Mouse (Mus musculus) embryo, embryonic 10.5 days (tissue): ENCODE data around the gene Bex4.
A peak's percentile ranks its signal among the peaks of the same experiment; 100 is the strongest.
"Not testable (repeated sequence)": the region's sequence is repeated elsewhere in the genome, so short reads cannot be mapped to it uniquely, and the experiment has no call there.

Source experiments
- DNase-seq: peaks from one replicate; pipeline ENCODE4 v3.0.0-alpha.2; 2015; ENCODE audit warnings: low spot score

The Bex4 gene

DNA sequence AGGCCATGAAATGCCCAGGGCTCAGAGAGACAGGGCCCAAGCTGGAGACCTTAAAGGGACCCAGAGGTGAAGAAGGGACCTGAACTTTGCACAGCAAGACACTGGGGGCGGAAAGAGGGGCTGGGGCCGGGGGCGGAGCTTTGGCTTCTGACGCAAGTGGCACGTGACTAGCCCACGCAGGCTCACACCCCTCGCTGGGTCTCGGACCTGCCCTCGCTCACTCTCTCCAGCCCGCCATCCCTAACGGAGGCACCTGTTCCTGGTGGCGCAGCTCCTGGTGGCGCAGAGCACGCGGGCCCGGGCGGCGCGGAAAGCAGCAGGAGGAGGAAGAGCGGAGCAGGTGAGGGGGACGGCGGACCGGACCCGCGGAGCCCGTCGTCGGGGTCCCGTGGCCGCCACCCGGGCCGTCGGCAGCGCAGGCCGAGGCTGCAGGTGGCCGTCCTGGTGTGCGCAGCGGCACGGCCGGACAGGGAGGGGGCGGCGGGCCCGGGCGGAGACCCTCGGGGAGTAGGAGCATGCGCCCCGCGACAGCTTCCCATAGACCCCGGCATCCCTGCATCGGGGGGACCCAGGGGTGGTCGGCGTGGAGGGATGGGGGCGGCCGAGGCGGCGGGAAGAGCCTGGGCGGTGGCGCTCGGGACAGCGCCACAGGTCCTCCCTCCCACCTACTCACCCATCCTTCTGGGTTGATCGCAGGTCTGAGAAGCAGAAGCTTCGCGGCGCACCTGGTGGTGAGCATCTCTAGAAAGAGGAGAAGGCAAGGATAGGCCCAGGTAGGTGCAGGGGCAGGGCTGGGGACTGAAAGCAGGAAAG, at the start of gene Bex4:
TSS of gene Bex4 (plus strand) at position 170 of the 813 bp plus-strand sequence.
- DNase-seq, result not testable (repeated sequence)

DNA sequence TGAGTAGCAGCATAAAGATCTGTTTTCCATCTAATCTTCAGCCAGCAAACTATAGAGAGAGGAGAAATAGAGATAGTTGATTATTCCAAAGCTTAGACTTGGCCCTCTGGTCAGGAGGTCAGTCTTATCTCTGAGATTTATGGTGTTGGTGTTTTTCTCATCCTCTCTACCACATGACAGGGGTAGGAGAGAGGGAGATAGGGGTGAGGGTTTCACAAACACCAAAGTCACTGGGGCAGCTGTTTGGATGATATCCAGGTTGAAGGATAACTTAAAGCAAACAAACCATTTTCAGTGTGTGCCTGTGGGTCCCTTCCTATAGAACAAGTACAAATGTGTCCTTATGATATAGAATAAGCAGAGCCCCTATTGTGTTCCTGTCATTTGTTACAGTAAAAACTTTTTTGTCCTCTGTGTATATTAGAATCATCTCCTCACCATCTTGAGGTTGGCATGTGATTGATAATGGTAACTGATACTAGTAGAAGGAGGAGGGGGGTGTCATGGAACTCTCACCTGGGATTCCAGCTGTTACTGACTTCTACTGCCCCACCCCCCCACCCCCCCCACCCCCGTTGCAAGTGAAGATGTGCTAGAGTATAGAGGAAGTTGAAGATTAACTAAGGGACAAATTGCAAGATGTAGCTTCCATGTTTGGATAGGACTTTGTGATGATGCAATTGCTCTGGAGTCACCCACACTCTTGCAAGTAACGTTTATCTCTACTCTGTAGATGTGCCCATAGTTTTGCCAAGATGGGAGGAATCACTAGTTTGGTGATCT, 46.1 kb upstream of the Bex4 start:
- DNase-seq, result no peak

DNA sequence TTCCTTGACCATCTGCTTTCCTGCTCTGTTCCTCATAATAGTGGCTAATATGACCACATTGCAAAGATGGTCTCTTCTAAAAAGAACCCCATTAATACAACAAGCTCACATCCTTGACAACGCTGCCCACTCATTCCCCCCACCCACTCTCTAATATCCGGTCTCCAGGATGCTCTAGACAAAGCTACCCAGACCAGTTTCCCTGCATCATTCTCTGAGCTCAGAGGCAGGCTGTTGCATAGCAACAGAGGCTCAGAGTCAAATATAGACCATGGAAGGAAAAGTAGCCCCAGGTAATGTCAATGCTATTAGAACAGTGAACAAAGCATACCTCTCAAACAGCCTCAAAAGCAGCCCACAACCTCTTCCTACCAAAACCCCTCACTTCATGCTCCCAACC, 44.4 kb upstream of the Bex4 start:
- no peak for DNase-seq

DNA sequence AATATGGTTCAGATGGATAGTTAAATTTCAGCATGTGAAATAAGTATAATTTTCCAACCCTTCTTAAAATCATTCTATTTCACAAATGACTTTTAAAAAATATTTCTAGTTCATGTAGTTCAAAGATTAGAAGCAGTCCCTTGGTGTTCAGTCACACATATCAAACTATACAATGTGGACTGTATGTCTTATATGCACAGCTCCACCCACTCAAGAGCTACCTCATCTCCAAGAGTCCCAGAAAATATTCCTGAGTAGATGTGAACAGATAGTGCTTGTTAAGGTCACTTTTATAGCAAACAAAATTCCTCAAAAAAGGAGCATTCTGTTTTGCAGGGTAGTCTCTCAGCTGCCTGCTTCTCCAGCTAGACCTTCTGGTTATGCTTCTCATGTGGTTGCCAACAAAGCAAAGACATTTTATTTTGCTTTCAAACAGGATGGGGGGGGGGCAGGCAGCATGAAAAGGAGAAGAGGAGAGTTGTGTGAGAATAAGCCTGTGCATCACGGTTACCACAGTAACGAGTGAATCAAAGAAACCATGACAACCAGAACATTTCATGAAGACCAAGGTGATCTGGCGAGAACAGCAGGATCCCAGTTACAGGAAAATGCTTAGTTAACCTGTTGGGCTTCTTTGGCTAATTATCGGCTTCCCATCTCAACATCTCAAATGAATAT, 34.6 kb upstream of the Bex4 start:
- DNase-seq, result no peak

DNA sequence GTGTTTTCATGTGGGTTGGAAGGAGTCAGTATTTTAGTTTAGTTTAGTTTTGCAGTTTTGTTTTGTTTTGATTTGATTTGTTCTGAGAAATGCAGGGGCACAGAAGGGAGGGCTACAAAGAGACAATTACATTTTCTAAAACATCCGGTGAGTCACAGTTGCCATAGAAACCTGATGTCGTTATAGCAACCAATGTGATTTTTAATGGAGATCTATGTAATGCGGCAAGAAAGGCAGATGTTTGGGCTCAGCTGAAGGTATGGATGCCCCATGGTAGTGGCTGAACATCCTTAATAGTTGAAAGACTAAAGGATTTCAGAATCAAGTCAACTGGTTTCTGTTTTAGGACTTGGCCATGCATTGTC, 34.1 kb upstream of the Bex4 start:
- no peak for DNase-seq

DNA sequence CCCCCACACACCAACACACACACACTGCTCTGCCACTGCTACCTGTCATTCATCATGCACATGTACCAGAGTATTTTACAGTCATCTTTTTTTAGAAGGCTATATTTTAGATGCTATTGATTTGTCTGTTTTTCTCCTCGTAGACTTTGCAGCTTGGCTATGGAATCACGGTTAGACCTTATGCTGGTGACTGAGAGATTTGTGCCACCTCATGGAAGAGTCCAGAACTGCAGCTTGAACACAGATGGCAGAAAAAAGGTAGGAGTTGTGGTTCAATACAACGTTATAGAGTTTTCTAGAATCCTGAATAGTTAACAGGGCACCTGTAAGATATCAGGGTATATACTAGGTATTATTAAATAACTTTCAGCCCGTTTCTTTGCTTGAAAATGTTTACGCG, 30.9 kb upstream of the Bex4 start:
- peak; percentile 69 for DNase-seq

DNA sequence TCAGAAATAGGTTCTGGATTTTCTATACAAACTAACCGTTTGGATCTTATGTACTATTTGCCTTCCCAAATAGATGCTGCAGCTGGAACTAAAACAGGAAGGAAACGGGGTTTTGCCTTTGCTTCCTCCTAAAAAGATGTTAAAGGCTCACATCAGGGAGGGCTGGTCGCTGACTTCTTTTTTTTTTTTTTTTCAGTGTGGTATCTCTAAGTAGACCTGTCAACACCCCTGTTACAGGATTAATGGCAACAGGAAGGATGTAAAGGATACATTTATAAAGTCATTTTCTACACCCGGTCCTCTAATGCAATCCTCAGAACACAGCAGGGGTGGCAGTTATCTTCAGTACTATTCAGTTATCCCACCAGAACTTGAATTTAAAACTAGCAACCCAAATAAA, 23.8 kb upstream of the Bex4 start:
- DNase-seq, result no peak

DNA sequence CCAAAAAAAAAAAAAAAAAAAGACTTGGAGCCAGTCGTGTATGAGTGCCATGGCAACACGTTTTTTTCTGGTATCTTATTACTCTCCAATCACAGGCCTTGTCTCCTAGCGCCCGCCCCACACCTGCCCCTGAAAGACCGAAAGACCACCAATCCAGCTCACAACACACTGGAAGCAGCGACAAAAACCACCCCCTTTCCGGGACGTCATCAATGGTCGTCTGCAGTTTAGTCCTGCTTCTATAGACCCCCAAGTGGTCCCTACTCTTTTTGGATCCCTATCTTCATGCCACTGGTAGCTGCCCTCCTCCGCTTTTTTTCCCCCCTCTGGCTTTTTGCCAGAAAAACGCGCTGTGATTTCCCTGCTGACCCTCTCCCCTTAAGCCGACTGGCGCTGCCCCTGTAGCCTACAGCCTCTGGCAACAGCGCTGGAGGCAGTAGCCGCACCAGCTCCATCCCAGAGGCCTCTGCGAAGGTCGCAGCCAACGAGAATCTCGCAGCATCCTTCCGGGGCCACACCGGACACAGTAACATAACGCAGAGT, 23.3 kb upstream of the Bex4 start:
- peak; percentile 90 for DNase-seq

DNA sequence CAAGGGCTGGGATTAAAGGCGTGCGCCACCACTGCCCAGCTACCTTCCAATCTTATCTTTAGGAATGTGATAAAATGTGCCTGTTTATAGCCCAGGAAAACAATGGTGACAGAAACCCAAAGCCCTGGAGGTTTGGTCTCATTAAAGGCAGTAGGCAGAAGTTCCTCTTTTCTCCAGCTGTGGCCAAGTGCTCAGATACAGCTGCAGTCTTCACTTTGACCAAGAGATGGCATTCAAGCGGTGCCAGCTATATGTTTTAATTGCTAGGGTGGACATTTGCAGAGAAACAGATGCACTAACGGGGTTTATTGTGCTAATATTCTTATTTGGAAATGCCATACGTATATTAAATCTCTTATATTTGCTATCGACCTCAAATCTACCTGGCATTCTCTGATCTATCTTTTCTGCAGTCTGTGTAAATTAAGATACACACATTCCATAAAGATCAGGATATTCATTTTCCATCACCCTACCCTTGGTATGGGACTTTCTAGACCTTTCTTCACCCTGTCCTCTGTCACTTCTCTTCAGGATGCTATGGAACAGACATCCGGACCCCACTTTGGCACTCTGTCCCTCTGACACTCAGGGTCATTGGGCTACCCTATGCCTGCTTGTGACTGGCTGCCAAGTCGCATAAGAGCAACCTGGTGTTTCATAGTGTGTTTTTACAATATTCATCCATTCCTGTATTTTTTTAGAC, 11.6 kb upstream of the Bex4 start:
- DNase-seq, result peak; percentile 27

DNA sequence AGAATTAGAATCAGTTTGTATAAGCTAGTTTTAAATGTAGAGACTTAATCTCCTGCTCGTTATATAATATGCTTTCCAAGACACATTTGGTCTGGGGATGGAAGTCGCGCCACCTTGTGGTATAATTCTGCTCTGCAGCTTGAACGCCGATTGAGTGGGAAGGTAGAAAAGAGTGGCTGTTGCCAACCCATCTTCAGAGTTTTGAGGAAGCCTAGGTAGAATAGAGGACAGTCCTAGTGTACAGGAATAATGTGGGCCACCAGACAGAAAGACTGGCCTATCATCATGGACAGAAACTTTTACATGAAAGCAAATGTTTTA, 11.1 kb upstream of the Bex4 start:
- DNase-seq, result peak; percentile 69

DNA sequence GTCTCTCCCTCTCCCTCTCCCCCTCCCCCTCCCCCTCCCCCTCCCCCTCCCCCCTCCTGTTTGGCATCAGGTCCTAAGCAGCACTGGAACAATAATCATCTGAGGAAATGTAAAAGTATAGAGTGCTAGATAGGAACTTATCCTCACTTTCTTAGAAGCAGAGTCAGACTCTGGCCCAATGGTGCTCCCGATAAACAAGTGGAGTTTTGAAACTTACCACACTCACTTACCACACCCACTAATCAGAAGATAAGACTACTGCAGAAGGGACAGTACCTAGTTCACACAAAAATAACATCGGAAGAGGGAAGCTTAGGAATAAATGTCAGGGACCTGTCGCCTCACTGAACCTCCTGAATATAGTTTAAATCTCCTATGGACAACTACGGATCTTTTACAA, 3.2 kb upstream of the Bex4 start:
- no peak for DNase-seq

DNA sequence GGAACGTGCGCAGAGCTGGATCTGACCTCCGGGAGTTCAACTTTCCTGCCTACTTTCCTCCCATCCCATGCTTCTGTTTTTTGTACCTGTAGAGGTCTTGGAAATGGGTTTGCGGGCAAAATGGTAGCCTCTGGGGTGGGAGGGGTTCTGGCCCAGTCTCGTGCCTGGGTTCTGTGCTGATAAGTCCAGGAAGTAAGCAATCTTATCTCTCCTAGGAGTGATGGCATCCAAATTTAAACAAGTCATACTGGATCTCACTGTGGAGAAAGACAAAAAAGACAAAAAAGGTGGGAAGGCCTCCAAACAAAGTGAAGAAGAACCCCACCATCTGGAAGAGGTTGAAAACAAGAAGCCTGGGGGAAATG, 826 bp downstream of the Bex4 start:
- not testable (repeated sequence) for DNase-seq

DNA sequence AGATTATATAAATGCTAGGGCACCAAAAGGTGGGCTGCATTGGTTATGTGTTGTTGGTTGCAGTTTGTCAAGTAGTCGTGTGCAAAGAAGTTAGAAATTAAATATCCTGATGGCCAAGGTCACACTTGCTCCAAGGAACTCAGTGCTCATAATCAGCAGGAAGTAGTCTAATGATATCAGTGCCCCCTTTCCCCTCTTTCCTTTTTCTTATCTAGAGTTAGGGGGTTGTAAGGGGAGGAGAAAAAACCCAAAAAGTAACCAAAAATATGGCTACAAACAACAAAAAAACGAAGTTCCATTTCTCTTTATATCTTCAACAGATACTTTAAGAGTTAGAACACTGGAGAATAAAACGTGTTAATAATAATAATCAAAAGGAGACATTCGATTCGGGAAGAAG, 2.6 kb downstream of the Bex4 start:
- DNase-seq, result no peak

DNA sequence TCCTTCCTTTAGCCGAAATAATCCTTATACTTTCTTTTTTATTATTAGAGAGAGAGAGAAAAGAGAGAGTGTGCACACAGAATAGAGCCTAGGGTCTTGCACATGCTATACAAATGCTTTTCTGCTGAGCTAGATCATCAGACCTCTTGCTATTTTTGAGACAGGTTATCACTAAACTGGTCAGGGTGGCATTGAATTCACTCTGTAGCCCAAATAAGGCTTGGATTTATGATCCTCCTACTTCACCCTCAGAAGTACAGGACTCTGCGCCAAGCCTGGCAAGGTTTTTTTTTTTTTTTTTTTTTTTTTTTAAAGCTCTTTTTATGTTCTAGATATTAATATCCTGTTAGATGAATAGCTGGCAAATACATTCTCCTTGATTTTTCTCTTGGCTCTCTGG, 4.9 kb downstream of the Bex4 start:
- DNase-seq, result no peak

DNA sequence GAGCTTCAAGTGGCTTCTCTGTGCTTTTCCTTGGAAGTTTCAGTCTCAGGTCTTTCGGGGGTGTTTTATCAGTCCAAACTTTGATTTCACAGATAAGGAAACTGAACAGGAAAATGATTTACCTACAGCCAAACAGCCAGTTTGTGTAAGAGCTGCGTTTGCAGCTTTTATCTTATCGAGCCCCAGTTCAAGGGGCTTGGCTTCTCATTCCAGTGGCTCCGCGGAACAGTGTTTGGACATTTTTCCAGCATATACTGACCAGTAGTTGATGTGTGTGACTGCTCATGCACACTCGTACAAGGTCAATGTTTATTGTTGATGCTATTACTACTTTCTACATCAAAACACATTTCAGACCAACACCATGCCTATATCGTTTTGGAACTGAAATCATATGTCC, 5.4 kb downstream of the Bex4 start:
- no peak for DNase-seq

DNA sequence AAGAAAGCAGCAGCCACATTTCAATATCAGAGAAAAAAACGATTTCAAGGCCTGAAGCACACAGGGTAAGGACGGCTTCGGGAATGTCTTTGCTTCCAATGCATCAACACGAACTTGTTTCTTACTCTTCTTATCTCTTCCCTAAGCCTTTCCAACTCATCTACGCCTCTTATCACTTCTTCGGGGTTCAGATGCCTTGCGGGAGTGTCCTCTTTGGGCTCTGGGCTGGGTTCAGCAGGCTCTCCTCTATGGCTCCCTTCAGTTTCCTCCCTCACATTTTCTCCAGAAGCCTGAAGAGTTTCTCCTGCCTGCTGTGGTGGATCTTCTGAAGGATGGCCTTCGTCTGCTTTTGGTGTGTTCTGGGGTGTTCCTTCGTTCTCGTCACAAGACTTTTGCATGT, 31.8 kb downstream of the Bex4 start:
- no peak for DNase-seq

DNA sequence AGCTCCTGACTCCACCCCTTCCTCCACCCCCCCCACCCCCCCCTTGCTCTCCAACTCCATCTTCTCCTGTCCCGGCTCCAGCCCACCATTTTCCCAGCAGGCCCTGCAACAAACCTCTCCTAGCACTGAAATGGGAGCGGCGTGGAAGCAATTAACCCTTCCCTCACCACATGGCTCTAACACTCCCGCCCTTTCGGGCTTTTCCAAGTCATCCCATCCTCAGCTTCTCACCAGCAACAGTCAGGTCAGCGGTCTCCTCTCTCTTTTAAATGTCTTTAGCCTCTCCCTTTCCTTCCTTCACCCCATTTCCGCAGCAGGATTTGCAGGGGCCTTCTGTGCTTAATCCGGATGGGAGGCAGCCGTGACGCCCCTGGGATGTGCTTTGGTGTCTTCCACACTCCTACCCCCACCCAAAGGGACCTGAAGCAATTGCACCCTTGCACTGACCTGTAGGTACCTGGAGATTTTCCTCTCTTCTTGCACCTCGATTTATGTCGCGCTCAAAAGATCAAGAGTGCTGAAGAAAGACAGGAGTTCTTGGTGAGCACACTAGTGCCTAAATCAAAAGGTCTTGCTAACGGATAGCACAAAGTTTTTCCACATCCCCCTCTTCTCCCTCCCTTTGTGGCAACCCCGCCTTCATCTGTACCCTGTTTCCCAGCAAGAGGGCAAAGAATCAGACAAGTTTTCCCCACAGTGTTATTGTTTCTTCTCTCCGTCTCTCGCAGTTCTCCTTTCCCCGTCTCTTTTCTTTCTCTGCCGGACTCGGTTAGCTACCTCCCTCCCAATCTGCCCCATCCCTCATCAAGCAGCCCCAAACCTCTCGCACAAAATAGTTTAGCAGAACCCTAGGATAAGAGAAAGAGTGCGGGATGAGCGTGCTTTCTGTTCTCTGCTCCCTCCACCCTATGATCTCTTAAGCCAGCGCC, 32.7 kb downstream of the Bex4 start:
- peak; percentile 82 for DNase-seq

DNA sequence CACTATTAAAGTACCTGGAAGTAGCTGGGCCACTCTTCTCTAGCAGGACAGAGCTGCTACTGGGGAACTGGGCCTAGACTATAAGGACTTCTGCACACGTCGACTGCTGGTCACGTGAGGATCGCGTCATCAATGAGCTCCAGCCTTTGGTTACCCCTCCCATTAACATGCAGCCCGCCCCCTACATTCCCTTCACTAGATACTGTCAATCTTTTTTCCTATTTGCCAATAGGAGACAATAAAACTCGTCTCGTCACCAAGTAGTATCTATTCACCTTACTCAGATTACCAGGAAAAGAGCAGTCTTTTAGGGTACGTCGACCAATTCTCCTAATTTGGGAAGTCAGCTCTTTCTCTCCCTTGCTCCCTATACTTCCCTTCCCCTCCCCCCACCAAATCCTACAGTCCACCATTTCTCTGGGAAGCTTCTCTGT, 33.3 kb downstream of the Bex4 start, which contains the start of gene Tceal8:
TSS of gene Tceal8 (minus strand) at position 225 of the 434 bp plus-strand sequence.
- peak; percentile 92 for DNase-seq

DNA sequence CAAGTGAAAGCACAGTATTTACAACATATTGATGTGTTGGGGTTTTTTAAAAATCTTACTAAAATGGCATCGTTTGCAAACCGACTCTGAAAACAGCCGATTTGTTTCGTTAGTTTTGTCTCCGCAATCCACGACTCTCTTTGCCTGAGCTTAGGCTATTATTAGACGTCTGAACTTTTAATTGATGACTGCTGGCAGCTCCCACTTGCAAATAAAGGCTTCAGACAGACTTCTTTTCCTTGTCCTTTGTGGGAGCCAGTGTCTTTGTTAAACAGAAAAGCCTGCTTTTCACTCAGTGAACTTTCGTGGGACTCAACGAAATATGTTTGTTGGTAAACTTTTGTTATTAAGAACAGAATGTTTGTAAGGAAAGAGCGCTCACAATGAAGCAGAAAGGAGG, 34.0 kb downstream of the Bex4 start:
- DNase-seq, result peak; percentile 54

DNA sequence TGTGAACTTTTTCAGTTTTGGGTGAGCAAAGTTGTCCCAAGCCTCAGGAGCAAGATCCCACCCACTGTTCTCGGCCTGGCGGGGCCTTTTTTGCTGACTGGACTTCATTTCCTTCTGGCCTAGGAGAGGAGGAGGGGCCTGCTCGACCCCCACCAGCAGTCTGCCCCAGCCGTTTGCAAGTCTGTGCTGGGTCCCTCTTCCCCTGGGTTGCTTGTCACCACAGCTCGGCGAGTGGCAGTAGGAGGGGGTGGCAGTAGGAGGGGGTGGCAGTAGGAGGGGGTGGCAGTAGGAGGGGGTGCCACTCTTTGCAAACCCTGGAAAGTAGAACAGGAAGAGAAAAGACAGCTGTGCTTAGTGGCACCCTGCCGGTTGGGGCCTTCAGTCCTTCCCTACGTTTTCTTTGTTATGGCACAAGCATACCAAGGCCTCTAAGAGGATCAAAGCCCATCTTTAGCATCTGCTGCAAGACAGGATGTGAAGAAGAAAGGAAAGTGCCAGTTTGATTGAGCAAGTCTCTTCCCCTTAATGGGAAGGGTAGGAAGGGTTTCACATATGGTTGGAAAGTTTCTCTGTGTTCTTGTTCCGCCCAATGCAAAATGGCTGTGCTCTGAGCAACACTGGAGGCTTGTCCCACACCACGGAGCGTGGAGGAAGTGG, 42.2 kb downstream of the Bex4 start:
- DNase-seq, result peak; percentile 24
